Comparison of ENCODE assay signal across 15 mouse cellular contexts in genomic region chr14:71334022-71334421, GRCm38 (mm10).
"Had no signal": no experiment of that assay in that cellular context is flagged by ENCODE, and none has a peak within 500 bp of the region (broad histone marks: within the 10 kb centered on the region; RNA-seq: fewer than 3 reads in every experiment).

No protein-coding gene starts in this region.

- H3K27me3 ChIP-seq: midbrain, embryonic 13.5 days; midbrain, embryonic 15.5 days; neural tube, embryonic 12.5 days had no signal

- H3K9ac ChIP-seq: lung, embryonic 14.5 days; midbrain, embryonic 13.5 days; midbrain, embryonic 15.5 days; neural tube, embryonic 12.5 days had no signal

- ATAC-seq: midbrain, embryonic 13.5 days; midbrain, embryonic 15.5 days had no signal

- H3K36me3 ChIP-seq: midbrain, embryonic 13.5 days; midbrain, embryonic 15.5 days; neural tube, embryonic 12.5 days had no signal

- H3K4me2 ChIP-seq: lung, embryonic 14.5 days; midbrain, embryonic 11.5 days; midbrain, embryonic 13.5 days; midbrain, embryonic 15.5 days; neural tube, embryonic 12.5 days had no signal

- H3K9me3 ChIP-seq: megakaryocyte, embryonic 14.5 days; midbrain, embryonic 13.5 days; midbrain, embryonic 15.5 days; neural tube, embryonic 12.5 days had no signal

- DNase-seq: lung, adult 18-20 months; lung, embryonic 14.5 days; lung, postnatal 10 days; lung, postnatal 4 days; right cerebral cortex, postnatal 25 days; right cerebral cortex, postnatal 4 days; spleen, adult 18-20 months; thymus, adult 18-20 months; thymus, postnatal 14 days; thymus, postnatal 36 days had no signal

- H3K4me1 ChIP-seq: midbrain, embryonic 13.5 days; midbrain, embryonic 15.5 days; neural tube, embryonic 12.5 days had no signal

- H3K4me3 ChIP-seq: megakaryocyte, embryonic 14.5 days; midbrain, embryonic 13.5 days; midbrain, embryonic 15.5 days; neural tube, embryonic 12.5 days had no signal

- H3K27ac ChIP-seq: midbrain, embryonic 13.5 days; midbrain, embryonic 15.5 days; neural tube, embryonic 12.5 days had no signal
